Mouse (Mus musculus): ENCODE data around the gene Tusc2.

Gene Tusc2

DNA sequence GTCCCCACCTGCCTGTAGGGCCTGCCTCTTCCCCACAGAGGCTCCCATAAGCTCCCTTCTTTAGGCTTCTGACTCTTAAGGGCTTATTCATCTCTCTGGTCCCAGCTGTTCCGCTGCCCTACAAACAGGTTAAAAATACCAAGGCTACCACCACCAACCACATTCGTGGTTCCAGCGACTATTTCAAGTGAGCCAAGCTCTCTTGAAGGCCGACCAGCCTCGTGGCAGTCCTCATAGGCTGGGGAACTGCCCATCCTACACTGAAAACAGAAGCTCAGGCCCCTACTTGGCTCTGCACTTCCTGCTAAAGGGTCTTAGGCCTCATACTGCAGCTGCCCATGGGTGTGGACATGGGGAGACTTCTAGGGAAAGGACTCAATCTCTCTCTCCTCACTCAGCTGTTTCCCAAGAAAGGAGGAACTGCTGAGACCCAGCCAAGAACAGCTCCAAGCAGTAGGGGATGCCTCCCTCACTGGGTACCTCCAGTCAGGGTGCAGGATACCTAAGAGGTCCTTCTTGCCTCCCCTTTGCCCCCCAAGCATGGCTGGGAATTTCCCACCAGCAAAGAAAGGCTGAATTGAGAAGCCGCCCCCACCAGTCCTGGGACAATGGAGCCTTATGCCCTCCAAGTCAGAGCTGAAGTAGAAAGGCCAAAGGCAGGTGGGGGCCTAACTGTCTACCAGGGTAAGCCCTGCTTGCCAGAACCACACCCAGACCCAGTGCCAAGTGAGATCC, 48.6 kb downstream of the Tusc2 start:
- in situ Hi-C loops (cut with MseI, MboI) = no loop called here

- in situ Hi-C loops (cut with MseI, MboI) = no loop called here
Measured at GRCm38 (mm10) chr9:107612191-107612944, 49.3 kb downstream of the Tusc2 start.

- in situ Hi-C loops (cut with MseI, MboI) = no loop called here
Measured at GRCm38 (mm10) chr9:107612945-107613569, 50.0 kb downstream of the Tusc2 start.

DNA sequence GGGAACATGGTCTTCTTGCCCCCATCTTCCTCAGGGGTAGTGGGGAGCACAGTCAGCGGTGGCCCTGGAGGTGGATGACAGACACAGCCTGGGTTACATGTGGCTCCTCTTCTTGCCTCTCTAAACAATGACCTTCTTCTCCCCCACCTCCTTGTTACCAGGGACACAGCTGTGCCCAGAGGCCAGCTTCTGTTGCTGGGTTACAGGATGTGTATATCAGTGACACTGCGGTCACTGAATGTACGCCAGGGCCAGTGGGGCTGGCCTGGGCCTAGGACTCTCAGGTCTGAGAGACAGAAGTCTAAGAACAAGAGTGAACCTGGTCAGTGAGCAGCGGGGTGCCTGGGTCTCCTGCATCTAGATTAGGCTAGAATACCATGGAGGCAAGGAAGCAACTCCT, 52.0 kb downstream of the Tusc2 start:
- in situ Hi-C loops (cut with MseI, MboI) = no loop called here

Measured in mouse trophoblast stem cell (cell line).